Mouse (Mus musculus): ENCODE measurements around the gene Myl3. TPM values are rescaled to one million over a fixed set of nuclear protein-coding genes. Genes with fewer than 3 reads are reported as not detected.

Myl3 gene
- total and polyA plus RNA-seq, 3 experiments, result not detected

- TF ChIP-seq CTCF (IDR thresholded peaks at IDR 0.05 in 2 of 3, conservative IDR thresholded peaks at IDR 0.05 in 1 of 3; ENCODE audit: control insufficient read depth in 1 of 3, insufficient read depth in 1 of 3, low read depth in 2 of 3, low read length in 3 of 3, poor library complexity in 1 of 3, severe bottlenecking in 1 of 3) (no peak), POLR2A (IDR thresholded peaks at IDR 0.05; ENCODE audit: control insufficient read depth in 1 of 2, insufficient read depth in 1 of 2, low read depth in 1 of 2, low read length in 2 of 2, poor library complexity in 1 of 2) (no peak), BHLHE40 (IDR thresholded peaks at IDR 0.05; ENCODE audit: borderline replicate concordance, low read depth, low read length) (no peak), RAD21 (IDR thresholded peaks at IDR 0.05; ENCODE audit: low read depth, low read length) (no peak), MXI1 (IDR thresholded peaks at IDR 0.05; ENCODE audit: low read depth, low read length) (no peak), TBP (IDR thresholded peaks at IDR 0.05; ENCODE audit: low read depth, low read length) (no peak), MYC (IDR thresholded peaks at IDR 0.05; ENCODE audit: low read depth, low read length) (no peak), USF2 (IDR thresholded peaks at IDR 0.05; ENCODE audit: borderline replicate concordance in 1 of 2, insufficient read depth in 1 of 2, low read depth in 1 of 2, low read length in 2 of 2) (no peak), ZMIZ1 (IDR thresholded peaks at IDR 0.05; ENCODE audit: low read depth, low read length) (no peak)
- no peaks in the 10 kb centered on the region for H3K79me2 ChIP-seq (ENCODE audit: control insufficient read depth, insufficient read depth, low read length, poor library complexity)
- no peak overlapping the region for H3K27ac ChIP-seq (ENCODE audit: control insufficient read depth, low read depth, low read length)
- H3K9ac ChIP-seq (ENCODE audit: control insufficient read depth, low read depth, low read length, poor library complexity, severe bottlenecking), result no peak overlapping the region
- no peak overlapping the region for H3K4me3 ChIP-seq (ENCODE audit: control insufficient read depth in 1 of 2, insufficient read depth in 1 of 2, low read depth in 2 of 2, low read length in 2 of 2)
- DNase-seq (ENCODE audit: low read depth, low spot score), result no peak
- H3K27me3 ChIP-seq (ENCODE audit: control insufficient read depth in 1 of 2, insufficient read depth in 2 of 2, low read length in 2 of 2), result no peaks in the 10 kb centered on the region; a peak in 1 of 4 replicates
- no peaks in the 10 kb centered on the region for H3K36me3 ChIP-seq (ENCODE audit: control insufficient read depth in 1 of 2, insufficient read depth in 2 of 2, low read length in 2 of 2)
- no peaks in the 10 kb centered on the region for H3K4me1 ChIP-seq (ENCODE audit: control insufficient read depth in 1 of 2, insufficient read depth in 2 of 2, low read length in 2 of 2)
- no peaks in the 10 kb centered on the region for H3K9me3 ChIP-seq (replicated peaks; ENCODE audit: insufficient read depth, low read length)
Observed at GRCm38 (mm10) chr9:110790462-110790861, 48.8 kb downstream of the Myl3 start.

- no peak overlapping the region for H3K9ac ChIP-seq (ENCODE audit: control insufficient read depth, low read depth, low read length, poor library complexity, severe bottlenecking)
- no peaks in the 10 kb centered on the region for H3K36me3 ChIP-seq (ENCODE audit: control insufficient read depth in 1 of 2, insufficient read depth in 2 of 2, low read length in 2 of 2)
- no peak for TF ChIP-seq MYC (IDR thresholded peaks at IDR 0.05; ENCODE audit: low read depth, low read length)
- TF ChIP-seq NELFE (IDR thresholded peaks at IDR 0.05; ENCODE audit: low read depth, low read length), result no peak
- TF ChIP-seq ZC3H11A (IDR thresholded peaks at IDR 0.05; ENCODE audit: low read depth, low read length), result no peak
- TF ChIP-seq GABPA (IDR thresholded peaks at IDR 0.05; ENCODE audit: low read depth, low read length), result no peak
- H3K4me1 ChIP-seq (ENCODE audit: control insufficient read depth in 1 of 2, insufficient read depth in 2 of 2, low read length in 2 of 2), result no peaks in the 10 kb centered on the region
- no peaks in the 10 kb centered on the region for H3K9me3 ChIP-seq (replicated peaks; ENCODE audit: insufficient read depth, low read length)
- no peak overlapping the region for H3K27ac ChIP-seq (ENCODE audit: control insufficient read depth, low read depth, low read length)
- no peak overlapping the region for H3K4me3 ChIP-seq (ENCODE audit: control insufficient read depth in 1 of 2, insufficient read depth in 1 of 2, low read depth in 2 of 2, low read length in 2 of 2)
- H3K27me3 ChIP-seq (ENCODE audit: control insufficient read depth in 1 of 2, insufficient read depth in 2 of 2, low read length in 2 of 2), result no peaks in the 10 kb centered on the region; a peak in 1 of 4 replicates
- no peaks in the 10 kb centered on the region for H3K79me2 ChIP-seq (ENCODE audit: control insufficient read depth, insufficient read depth, low read length, poor library complexity)
- peak; percentile 25 for DNase-seq (ENCODE audit: low read depth, low spot score)
Observed at GRCm38 (mm10) chr9:110797013-110797412, 55.4 kb downstream of the Myl3 start.

- Histone ChIP-seq H3K4me1 (ENCODE audit: control insufficient read depth in 1 of 2, insufficient read depth in 2 of 2, low read length in 2 of 2) (no peaks in the 10 kb centered on the region; a peak in 2 of 4 replicates), H3K79me2 (ENCODE audit: control insufficient read depth, insufficient read depth, low read length, poor library complexity) (no peaks in the 10 kb centered on the region), H3K4me3 (ENCODE audit: control insufficient read depth in 1 of 2, insufficient read depth in 1 of 2, low read depth in 2 of 2, low read length in 2 of 2) (no peak within 1 kb of the TSS), H3K27me3 (ENCODE audit: control insufficient read depth in 1 of 2, insufficient read depth in 2 of 2, low read length in 2 of 2) (no peaks in the 10 kb centered on the region), H3K27ac (ENCODE audit: control insufficient read depth, low read depth, low read length) (no peak within 1 kb of the TSS), H3K9ac (ENCODE audit: control insufficient read depth, low read depth, low read length, poor library complexity, severe bottlenecking) (no peak within 1 kb of the TSS), H3K36me3 (ENCODE audit: control insufficient read depth in 1 of 2, insufficient read depth in 2 of 2, low read length in 2 of 2) (no peaks in the 10 kb centered on the region), H3K9me3 (replicated peaks; ENCODE audit: insufficient read depth, low read length) (no peaks in the 10 kb centered on the region)
- TF ChIP-seq POLR2A (IDR thresholded peaks at IDR 0.05; ENCODE audit: control insufficient read depth in 1 of 2, insufficient read depth in 1 of 2, low read depth in 1 of 2, low read length in 2 of 2, poor library complexity in 1 of 2), result no peak
- TF ChIP-seq NRF1 (IDR thresholded peaks at IDR 0.05; ENCODE audit: insufficient read depth, low read depth, low read length, poor library complexity, severe bottlenecking), result no peak
- no peak for TF ChIP-seq ZKSCAN1 (IDR thresholded peaks at IDR 0.05; ENCODE audit: low read depth, low read length)
- no peak for TF ChIP-seq SIN3A (IDR thresholded peaks at IDR 0.05; ENCODE audit: low read length)
- TF ChIP-seq ZC3H11A (IDR thresholded peaks at IDR 0.05; ENCODE audit: low read depth, low read length), result no peak
- TF ChIP-seq MYB (IDR thresholded peaks at IDR 0.05; ENCODE audit: low read depth, low read length), result no peak
- TF ChIP-seq BHLHE40 (IDR thresholded peaks at IDR 0.05; ENCODE audit: borderline replicate concordance, low read depth, low read length), result no peak
- TF ChIP-seq CHD1 (IDR thresholded peaks at IDR 0.05; ENCODE audit: low read depth, low read length), result no peak
- TF ChIP-seq MXI1 (IDR thresholded peaks at IDR 0.05; ENCODE audit: low read depth, low read length), result no peak
- no peak for TF ChIP-seq UBTF (IDR thresholded peaks at IDR 0.05; ENCODE audit: borderline replicate concordance, insufficient read depth, low read depth, low read length)
- no peak for TF ChIP-seq POLR2AphosphoS5 (IDR thresholded peaks at IDR 0.05; ENCODE audit: borderline replicate concordance, low read depth, low read length)
- no peak for TF ChIP-seq TAL1 (IDR thresholded peaks at IDR 0.05; ENCODE audit: low read length)
- TF ChIP-seq SMC3 (IDR thresholded peaks at IDR 0.05; ENCODE audit: low read depth, low read length), result no peak
- no peak for TF ChIP-seq USF2 (IDR thresholded peaks at IDR 0.05; ENCODE audit: borderline replicate concordance in 1 of 2, insufficient read depth in 1 of 2, low read depth in 1 of 2, low read length in 2 of 2)
- no peak for TF ChIP-seq MAX (IDR thresholded peaks at IDR 0.05; ENCODE audit: low read length)
- no peak for DNase-seq (ENCODE audit: low read depth, low spot score)
Observed at GRCm38 (mm10) chr9:110797866-110798265, 56.2 kb downstream of the Myl3 start, which contains the start of gene Prss42. Gene Prss42 (plus strand): TSS chr9:110798166.
